Mouse (Mus musculus) CD8-positive naive resting alpha-beta T cell, adult 2 months (primary cell): ENCODE measurements around the gene Igsf9.

Source experiments
- DNase-seq, 2 experiments: peaks; one replicate each; pipeline ENCODE4 v3.0.0; 2022; ENCODE audit warnings: low read depth in 2 of 2, low spot score in 2 of 2

The Igsf9 gene

GRCm38 (mm10) chr1:172493516-172493915 lies 11.9 kb downstream of the Igsf9 start:
- no peak for DNase-seq

GRCm38 (mm10) chr1:172496030-172496429 lies 14.4 kb downstream of the Igsf9 start:
- no peak for DNase-seq

GRCm38 (mm10) chr1:172497428-172497827 lies 15.8 kb downstream of the Igsf9 start:
- no peak for DNase-seq

GRCm38 (mm10) chr1:172499765-172500441 lies 18.3 kb downstream of the Igsf9 start, which contains the start of gene Tagln2:
TSS of gene Tagln2 (plus strand) at chr1:172500047.
- DNase-seq = peak; percentile 24 to 32

- DNase-seq = peak in 1 of 2 experiments; percentile 9
These were observed 19.1 kb downstream of the Igsf9 start for GRCm38 (mm10) chr1:172500451-172501370.

- DNase-seq = peak; percentile 64 to 68
These were observed 20.0 kb downstream of the Igsf9 start for GRCm38 (mm10) chr1:172501371-172502144.

- no peak for DNase-seq
These were observed 20.8 kb downstream of the Igsf9 start for GRCm38 (mm10) chr1:172502145-172503110.

GRCm38 (mm10) chr1:172503111-172503997 lies 21.8 kb downstream of the Igsf9 start:
- no peak for DNase-seq

- no peak for DNase-seq
These were observed 23.2 kb downstream of the Igsf9 start for GRCm38 (mm10) chr1:172504756-172505155.

GRCm38 (mm10) chr1:172507001-172507400 lies 25.4 kb downstream of the Igsf9 start:
- no peak for DNase-seq

- no peak for DNase-seq
These were observed 26.1 kb downstream of the Igsf9 start for GRCm38 (mm10) chr1:172507701-172508100.

GRCm38 (mm10) chr1:172508172-172508571 lies 26.6 kb downstream of the Igsf9 start:
- no peak for DNase-seq

GRCm38 (mm10) chr1:172509235-172509634 lies 27.6 kb downstream of the Igsf9 start:
- no peak for DNase-seq

GRCm38 (mm10) chr1:172509983-172510382 lies 28.4 kb downstream of the Igsf9 start:
- DNase-seq = no peak

- no peak for DNase-seq
These were observed 28.9 kb downstream of the Igsf9 start for GRCm38 (mm10) chr1:172510421-172510972.

- DNase-seq = peak in 1 of 2 experiments; percentile 39
These were observed 31.4 kb downstream of the Igsf9 start for GRCm38 (mm10) chr1:172512962-172513361.

GRCm38 (mm10) chr1:172513525-172514212 lies 32.1 kb downstream of the Igsf9 start:
- peak; percentile 62 to 73 for DNase-seq

GRCm38 (mm10) chr1:172514213-172514529 lies 32.6 kb downstream of the Igsf9 start:
- DNase-seq = no peak
